Mouse (Mus musculus) C2C12 (cell line): ENCODE data around the gene Olfr69. TPM values are rescaled to one million over a fixed set of nuclear protein-coding genes. Genes with fewer than 3 reads are reported as not detected.
"Not testable (repeated sequence)": the region's sequence is repeated elsewhere in the genome, so short reads cannot be mapped to it uniquely, and the experiment has no call there.

Experiments used
- H3K27me3 ChIP-seq: one replicate; pipeline ENCODE4 v1.6.1; 2011; ENCODE audit not compliant: control insufficient read depth, insufficient read depth, insufficient read length
- H3K36me3 ChIP-seq: one replicate; pipeline ENCODE4 v1.6.1; 2011; ENCODE audit not compliant: control insufficient read depth, insufficient read depth
- H3K4me3 ChIP-seq: one replicate; pipeline ENCODE4 v1.5.1; 2011; ENCODE audit warnings: mild to moderate bottlenecking, control low read depth; ENCODE audit not compliant: poor library complexity, insufficient read depth, severe bottlenecking
- H3K79me2 ChIP-seq: one replicate; pipeline ENCODE4 v1.6.1; 2011; ENCODE audit not compliant: control insufficient read depth, insufficient read depth
- H3K79me3 ChIP-seq: one replicate; pipeline ENCODE4 v1.6.1; 2011; ENCODE audit warnings: low read depth, control low read depth
- H3ac ChIP-seq: one replicate; pipeline ENCODE3; 2011; ENCODE audit warnings: low read depth; ENCODE audit not compliant: control insufficient read depth, insufficient read length
- CEBPB ChIP-seq: IDR thresholded peaks from one replicate; pipeline ENCODE4 v1.6.1; 2011; ENCODE audit warnings: low read depth, mild to moderate bottlenecking, control low read depth, moderate library complexity
- CTCF ChIP-seq: IDR thresholded peaks from one replicate; pipeline ENCODE4 v1.5.1; 2011; ENCODE audit not compliant: control insufficient read depth, insufficient read depth, insufficient read length
- FOSL1 ChIP-seq: IDR thresholded peaks from one replicate; pipeline ENCODE4 v1.8.0; 2011; ENCODE audit warnings: mild to moderate bottlenecking, low read length; ENCODE audit not compliant: poor library complexity, insufficient read depth, severe bottlenecking
- MAX ChIP-seq: IDR thresholded peaks from one replicate; pipeline ENCODE4 v1.6.1; 2011; ENCODE audit warnings: mild to moderate bottlenecking, control low read depth
- MYOD1 ChIP-seq: IDR thresholded peaks from one replicate; pipeline ENCODE4 v1.6.1; 2011; ENCODE audit warnings: low read depth; ENCODE audit not compliant: control insufficient read depth, insufficient read length
- MYOG ChIP-seq: IDR thresholded peaks from one replicate; pipeline ENCODE4 v1.6.1; 2011; ENCODE audit not compliant: control insufficient read depth, insufficient read length; ENCODE audit errors: extremely low read depth
- USF1 ChIP-seq: IDR thresholded peaks from one replicate; pipeline ENCODE4 v1.6.1; 2011; ENCODE audit warnings: low read depth, mild to moderate bottlenecking, control low read depth, moderate library complexity
- long read RNA-seq, 2 experiments: library from polyadenylated mRNA; unstranded; transcript quantifications; one replicate each; pipeline ENCODE4 v2.0.0; 2019 to 2020
- polyA plus RNA-seq: library from polyadenylated mRNA; unstranded; fragments of >200 nt; fragmentation: generic; extraction: Trizol; gene quantifications from one replicate; pipeline ENCODE4 v1.2.1, GENCODE M21; 2012; ENCODE audit warnings: missing spikeins

The Olfr69 gene
- not detected for polyA plus RNA-seq
- long read RNA-seq, experiment 1 = 0 reads
- long read RNA-seq, experiment 2 = 0 reads

DNA sequence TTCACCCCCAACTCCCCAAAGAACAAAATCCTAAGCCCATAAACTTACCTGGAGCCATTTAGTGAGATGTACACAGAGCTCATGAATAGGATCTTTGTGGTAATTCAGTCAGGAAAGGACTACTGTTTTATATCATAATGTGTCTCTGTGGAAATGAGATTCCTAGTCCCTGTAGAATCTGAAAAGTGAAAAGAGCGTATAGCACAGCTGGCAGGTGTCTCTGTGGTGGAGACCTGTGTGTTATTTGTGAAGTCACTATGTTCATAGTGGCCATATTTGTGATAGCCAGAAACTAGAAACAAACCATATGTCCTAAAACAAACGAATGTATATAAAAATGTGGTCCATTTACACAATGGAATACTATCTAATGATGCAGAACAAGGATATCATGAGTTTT lies at the start of gene Olfr69:
Gene Olfr69, minus strand, starts transcription at position 101 of the 400 bp plus-strand sequence.
- H3K36me3 ChIP-seq = no peaks in the 10 kb centered on the region
- no peaks in the 10 kb centered on the region for H3K79me3 ChIP-seq
- no peaks in the 10 kb centered on the region for H3K27me3 ChIP-seq
- H3K79me2 ChIP-seq = no peaks in the 10 kb centered on the region
- TF ChIP-seq MYOD1 = no peak
- no peak for TF ChIP-seq USF1
- no peak for TF ChIP-seq CTCF
- TF ChIP-seq CEBPB = no peak
- no peak for TF ChIP-seq MAX
- TF ChIP-seq MYOG = no peak
- TF ChIP-seq FOSL1 = no peak
- no peak within 1 kb of the TSS for H3K4me3 ChIP-seq
- H3ac ChIP-seq = no peak within 1 kb of the TSS

DNA sequence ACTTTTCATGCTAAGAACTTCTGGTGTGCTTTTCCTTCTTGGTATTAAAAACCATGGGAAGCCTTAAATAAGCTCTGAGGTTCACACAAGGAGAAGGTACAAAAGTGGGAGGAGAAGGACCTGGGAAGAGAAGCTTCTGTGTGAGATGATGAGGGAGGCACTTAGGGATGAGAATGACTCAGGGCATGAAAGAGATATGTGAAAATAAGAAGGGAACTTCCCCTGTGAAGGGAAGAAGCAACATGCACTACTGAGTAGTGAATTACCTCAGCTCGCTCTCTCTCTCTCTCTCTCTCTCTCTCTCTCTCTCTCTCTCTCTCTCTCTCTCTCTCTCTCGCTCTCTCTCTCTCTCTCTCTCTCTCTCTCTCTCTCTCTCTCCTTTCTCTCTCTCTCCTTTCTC lies 43.7 kb upstream of the Olfr69 start:
- H3K79me2 ChIP-seq, H3K4me3 ChIP-seq, H3K36me3 ChIP-seq, H3K27me3 ChIP-seq, H3ac ChIP-seq, H3K79me3 ChIP-seq: not testable (repeated sequence)

DNA sequence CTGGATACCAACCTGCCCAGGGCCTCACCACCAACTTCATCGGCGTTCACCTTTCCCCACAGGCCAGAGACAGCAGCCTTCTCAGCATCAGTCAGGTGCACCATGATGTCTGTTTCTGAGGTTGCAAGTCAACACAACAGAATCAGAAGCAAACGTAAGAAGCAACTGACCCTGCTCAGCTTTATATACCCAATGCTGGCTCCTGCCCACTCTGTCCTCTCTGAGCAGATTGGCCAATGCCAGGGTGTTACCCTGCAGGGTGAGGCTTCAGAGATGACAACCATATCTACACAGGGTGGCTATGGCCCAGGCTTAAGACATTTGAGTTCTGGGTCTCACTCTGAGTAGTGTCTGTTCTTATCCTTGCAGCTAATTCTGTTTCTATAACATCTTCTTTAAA lies 42.4 kb upstream of the Olfr69 start, which contains the start of gene Hbb-bt:
Gene Hbb-bt, minus strand, starts transcription at position 231 of the 400 bp plus-strand sequence.
- H3K4me3 ChIP-seq = no peak within 1 kb of the TSS
- H3ac ChIP-seq = no peak within 1 kb of the TSS
- H3K27me3 ChIP-seq = no peaks in the 10 kb centered on the region
- H3K79me3 ChIP-seq = no peaks in the 10 kb centered on the region
- no peak for TF ChIP-seq USF1
- TF ChIP-seq MYOG = no peak
- TF ChIP-seq MYOD1 = no peak
- TF ChIP-seq CTCF = no peak
- no peak for TF ChIP-seq FOSL1
- no peak for TF ChIP-seq MAX
- no peak for TF ChIP-seq CEBPB
- H3K79me2 ChIP-seq = no peaks in the 10 kb centered on the region
- H3K36me3 ChIP-seq = no peaks in the 10 kb centered on the region

DNA sequence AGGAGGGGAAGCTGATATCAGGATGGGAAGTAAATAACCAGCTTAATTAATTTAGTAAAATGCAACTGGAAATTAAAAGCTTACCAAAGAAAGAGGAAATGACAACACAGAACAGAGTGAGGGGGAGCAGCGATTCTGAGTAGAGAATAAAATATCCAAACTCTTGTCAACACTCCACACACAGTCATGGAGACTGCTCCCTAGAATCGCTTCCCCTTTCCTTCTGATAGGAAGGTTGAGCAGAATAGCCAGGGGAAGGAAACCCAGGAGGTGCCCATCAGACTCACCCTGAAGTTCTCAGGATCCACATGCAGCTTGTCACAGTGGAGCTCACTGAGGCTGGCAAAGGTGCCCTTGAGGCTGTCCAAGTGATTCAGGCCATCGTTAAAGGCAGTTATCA lies 41.8 kb upstream of the Olfr69 start:
- not testable (repeated sequence) for H3K79me3 ChIP-seq, H3ac ChIP-seq, H3K79me2 ChIP-seq, H3K27me3 ChIP-seq, H3K4me3 ChIP-seq, H3K36me3 ChIP-seq

DNA sequence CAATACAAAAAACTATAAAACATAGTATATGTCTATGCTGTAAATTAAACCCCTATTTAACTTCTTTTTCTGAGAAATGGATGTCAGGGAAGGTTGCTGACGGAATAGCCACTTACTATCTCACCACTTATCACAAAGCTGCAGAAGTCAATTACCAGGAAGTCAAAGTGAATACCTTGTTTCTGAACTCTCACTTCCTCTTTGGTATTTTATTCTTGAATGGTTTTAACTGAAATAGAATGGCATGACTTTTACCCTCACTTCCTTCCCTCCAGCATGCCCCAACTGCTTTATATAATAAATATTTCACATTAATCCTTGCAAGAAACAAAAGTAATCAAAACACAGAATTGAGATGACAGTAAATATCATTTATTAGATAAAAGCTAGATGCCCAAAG lies 40.8 kb upstream of the Olfr69 start:
- no peaks in the 10 kb centered on the region for H3K36me3 ChIP-seq
- no peaks in the 10 kb centered on the region for H3K79me3 ChIP-seq
- H3ac ChIP-seq = no peak overlapping the region
- no peaks in the 10 kb centered on the region for H3K79me2 ChIP-seq
- no peaks in the 10 kb centered on the region for H3K27me3 ChIP-seq
- TF ChIP-seq CEBPB = no peak
- no peak for TF ChIP-seq MYOG
- no peak for TF ChIP-seq MAX
- no peak for TF ChIP-seq FOSL1
- no peak for TF ChIP-seq CTCF
- H3K4me3 ChIP-seq = no peak overlapping the region

DNA sequence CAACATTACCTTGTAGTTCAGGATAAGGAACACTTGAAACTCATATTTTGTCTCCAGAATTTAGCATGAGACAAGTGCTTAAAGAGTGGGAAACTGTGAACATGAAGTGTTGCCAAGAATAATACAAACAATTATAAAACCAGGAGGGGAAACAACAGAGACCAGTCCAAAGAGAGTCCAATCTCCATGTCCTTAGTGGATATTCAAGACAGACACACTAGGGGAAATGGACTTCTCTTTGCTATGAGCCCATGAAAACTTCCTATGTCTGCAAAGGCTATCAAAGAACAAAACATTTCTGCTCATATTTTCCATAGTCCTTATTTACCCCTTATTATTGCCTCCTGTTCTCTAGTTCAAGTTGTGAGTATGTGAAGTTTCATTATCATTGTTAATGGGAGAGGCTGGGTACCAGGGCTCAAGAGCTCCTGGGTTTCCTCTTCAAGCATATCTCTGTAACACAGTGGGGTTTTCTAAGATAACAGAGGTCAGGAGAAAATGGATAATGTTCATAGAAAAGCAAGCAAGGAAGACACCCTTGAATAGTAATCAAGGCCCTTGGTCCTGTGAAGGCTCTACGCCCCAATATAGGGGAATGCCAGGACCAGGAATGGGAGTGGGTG lies 39.9 kb upstream of the Olfr69 start:
- H3ac ChIP-seq = no peak overlapping the region

DNA sequence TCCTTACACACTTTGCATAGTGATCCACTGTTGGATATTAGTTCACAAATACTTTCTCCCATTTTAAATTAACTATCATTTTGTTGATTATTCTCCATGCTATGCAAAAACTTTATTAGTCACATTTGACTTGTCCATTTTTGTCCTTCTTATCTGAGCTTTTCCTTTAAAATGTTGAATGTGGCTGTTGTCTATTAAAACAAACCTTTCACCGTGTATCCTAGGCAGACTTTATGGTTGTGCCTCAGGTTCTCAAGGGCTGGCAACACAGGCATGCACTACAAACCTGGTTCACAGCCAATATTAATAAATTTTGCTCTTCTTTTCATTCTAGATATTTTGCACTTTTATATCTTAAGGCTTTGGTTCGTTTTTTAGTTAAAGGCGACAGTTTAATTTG lies 39.4 kb upstream of the Olfr69 start:
- no peak for TF ChIP-seq MAX
- no peak for TF ChIP-seq FOSL1
- TF ChIP-seq MYOD1 = no peak
- TF ChIP-seq CEBPB = no peak
- no peak for TF ChIP-seq CTCF
- TF ChIP-seq USF1 = no peak
- TF ChIP-seq MYOG = no peak
- H3K36me3 ChIP-seq = no peaks in the 10 kb centered on the region

More for the DNA sequence above, 39.9 kb upstream of the Olfr69 start:
- H3K4me3 ChIP-seq = no peak overlapping the region
- H3K36me3 ChIP-seq = no peaks in the 10 kb centered on the region
- TF ChIP-seq USF1 = no peak
- H3K27me3 ChIP-seq = no peaks in the 10 kb centered on the region
- H3K79me3 ChIP-seq = no peaks in the 10 kb centered on the region
- H3K79me2 ChIP-seq = no peaks in the 10 kb centered on the region

More for the DNA sequence above, 39.4 kb upstream of the Olfr69 start:
- H3K4me3 ChIP-seq = no peak overlapping the region
- no peaks in the 10 kb centered on the region for H3K79me2 ChIP-seq
- H3K79me3 ChIP-seq = no peaks in the 10 kb centered on the region
- H3ac ChIP-seq = no peak overlapping the region
- no peaks in the 10 kb centered on the region for H3K27me3 ChIP-seq
